ENCODE assay signal across 15 mouse cellular contexts in genomic region chr2:180796008-180796407, GRCm38 (mm10). TPM values are rescaled to one million over a fixed set of nuclear protein-coding genes. Genes with fewer than 3 reads are reported as not detected.
A peak's percentile ranks its signal among the peaks of the same experiment; 100 is the strongest.
DNase-seq lines count a peak whose midpoint lies in the region; ATAC-seq and TF ChIP-seq lines count a peak whose summit lies in the region.
"Had no signal": no experiment of that assay in that cellular context is flagged by ENCODE, and none has a peak within 500 bp of the region (broad histone marks: within the 10 kb centered on the region; RNA-seq: fewer than 3 reads in every experiment).

No protein-coding gene starts in this region.

- ATAC-seq in kidney, postnatal 0 days (replicated peaks; ENCODE audit: low FRiP score, low read depth) = no peak
- no peak for ATAC-seq in kidney, embryonic 15.5 days (replicated peaks; ENCODE audit: low FRiP score)
- no peak for ATAC-seq in kidney, embryonic 16.5 days (ENCODE audit: low FRiP score, low TSS enrichment)

- no peak overlapping the region for H3K9ac ChIP-seq in kidney, postnatal 0 days (ENCODE audit: low read depth, low read length)
- H3K9ac ChIP-seq in kidney, embryonic 15.5 days = no peak overlapping the region
- H3K9ac ChIP-seq in kidney, embryonic 16.5 days (replicated peaks; ENCODE audit: low read length) = no peak overlapping the region
- H3K9ac ChIP-seq: heart, embryonic 15.5 days had no signal

- H3K36me3 ChIP-seq in kidney, postnatal 0 days (ENCODE audit: insufficient read depth, low read length) = no peaks in the 10 kb centered on the region
- H3K36me3 ChIP-seq in kidney, embryonic 15.5 days = no peaks in the 10 kb centered on the region
- no peaks in the 10 kb centered on the region for H3K36me3 ChIP-seq in kidney, embryonic 16.5 days (ENCODE audit: insufficient read depth, low read length)
- H3K36me3 ChIP-seq: heart, embryonic 15.5 days; limb, embryonic 10.5 days had no signal

- 47% methylated on average over 4 of the region's 4 CpGs for WGBS in kidney, postnatal 0 days
- 55% methylated on average over 4 of the region's 4 CpGs for WGBS in kidney, embryonic 15.5 days
- WGBS in kidney, embryonic 16.5 days = 58% methylated on average over 4 of the region's 4 CpGs

- TF ChIP-seq CTCF in kidney, postnatal 0 days (IDR thresholded peaks at IDR 0.05; ENCODE audit: low read depth) = peak; percentile 40; the same call in 1 of the 2 replicates

- no peak overlapping the region for H3K4me2 ChIP-seq in kidney, postnatal 0 days (ENCODE audit: low read length)
- H3K4me2 ChIP-seq in kidney, embryonic 15.5 days = no peak overlapping the region
- no peak overlapping the region for H3K4me2 ChIP-seq in kidney, embryonic 16.5 days (replicated peaks; ENCODE audit: low read depth, low read length)
- H3K4me2 ChIP-seq: heart, embryonic 15.5 days had no signal

- H3K27ac ChIP-seq in kidney, postnatal 0 days = no peak overlapping the region
- H3K27ac ChIP-seq in kidney, embryonic 15.5 days = no peak overlapping the region
- no peak overlapping the region for H3K27ac ChIP-seq in kidney, embryonic 16.5 days (ENCODE audit: low read length)
- H3K27ac ChIP-seq: heart, embryonic 15.5 days; limb, embryonic 10.5 days had no signal

- DNase-seq in kidney, postnatal 0 days (ENCODE audit: low spot score) = no peak
- DNase-seq in retina, embryonic 14.5 days (ENCODE audit: low spot score) = peak; percentile 43
- no peak for DNase-seq in retina, postnatal 1 day
- peak; percentile 47 for DNase-seq in brain, adult 2 months (ENCODE audit: low read depth, low spot score)
- DNase-seq in cerebellum, postnatal 25 days = no peak
- DNase-seq: adrenal gland, postnatal 36 days; gastrocnemius, postnatal 36 days; kidney, postnatal 25 days had no signal

- no peak overlapping the region for H3K4me3 ChIP-seq in kidney, postnatal 0 days (replicated peaks; ENCODE audit: low read depth, low read length)
- H3K4me3 ChIP-seq in kidney, embryonic 15.5 days (replicated peaks) = no peak overlapping the region
- H3K4me3 ChIP-seq in kidney, embryonic 16.5 days (ENCODE audit: low read length) = no peak overlapping the region
- H3K4me3 ChIP-seq: heart, embryonic 15.5 days; limb, embryonic 10.5 days; myocyte had no signal

- H3K4me1 ChIP-seq in kidney, postnatal 0 days (replicated peaks; ENCODE audit: insufficient read depth, low read length) = no peaks in the 10 kb centered on the region
- peaks cover 8% of the 10 kb centered on the region; the same call in 1 of the 2 replicates for H3K4me1 ChIP-seq in kidney, embryonic 15.5 days
- H3K4me1 ChIP-seq in kidney, embryonic 16.5 days (ENCODE audit: insufficient read depth, low read length) = no peaks in the 10 kb centered on the region
- H3K4me1 ChIP-seq: heart, embryonic 15.5 days had no signal

- H3K27me3 ChIP-seq in kidney, postnatal 0 days (ENCODE audit: insufficient read depth, low read length) = no peaks in the 10 kb centered on the region
- peaks cover 5% of the 10 kb centered on the region; the same call in 1 of the 2 replicates for H3K27me3 ChIP-seq in kidney, embryonic 15.5 days
- 0 out of 2 replicates have a peak, but pooled peaks cover under 1% of the 10 kb centered on the region for H3K27me3 ChIP-seq in kidney, embryonic 16.5 days (ENCODE audit: insufficient read depth, low read length)

- no peaks in the 10 kb centered on the region for H3K9me3 ChIP-seq in kidney, postnatal 0 days (replicated peaks; ENCODE audit: low read length)
- H3K9me3 ChIP-seq in kidney, embryonic 15.5 days (replicated peaks) = no peaks in the 10 kb centered on the region
- no peaks in the 10 kb centered on the region for H3K9me3 ChIP-seq in kidney, embryonic 16.5 days (ENCODE audit: low read length)
- H3K9me3 ChIP-seq: heart, embryonic 15.5 days; limb, embryonic 10.5 days had no signal

RNA-seq across cellular contexts. Expression of gene Bhlhe23, which starts 19.3 kb away (rescaled TPM):
- not detected in 2 replicates for polyA plus RNA-seq in kidney, postnatal 0 days (2015; fragmentation: Nextera tagmentation; extraction: Ambion mirVana)
- polyA plus RNA-seq in kidney, embryonic 15.5 days (2015; fragmentation: Nextera tagmentation; extraction: Ambion mirVana) = not detected in 2 replicates
- polyA plus RNA-seq in kidney, embryonic 16.5 days (2015; fragmentation: Nextera tagmentation; extraction: Ambion mirVana) = not detected in 2 replicates
- polyA plus RNA-seq: heart, embryonic 15.5 days; intestine, embryonic 14.5 days; limb, embryonic 10.5 days; liver, embryonic 16.5 days; myocyte had no signal

Comparison
In these comparisons a context has a peak if more than half of its experiments do, and no peak if none do; other contexts are left out.
1. DNase-seq: peak in retina, embryonic 14.5 days (single experiment) and brain, adult 2 months (single experiment); none in kidney, postnatal 0 days (single experiment), retina, postnatal 1 day (single experiment) and cerebellum, postnatal 25 days (0 of 2).